Mouse (Mus musculus) kidney, embryonic 15.5 days (tissue): ENCODE measurements around the gene Ccdc106. TPM values are rescaled to one million over a fixed set of nuclear protein-coding genes. Genes with fewer than 3 reads are reported as not detected.

ENCODE experiments used
- ATAC-seq: fragments of 200-750 bp; cut with Nextera tagmentation; replicated peaks from 2 replicates; pipeline ENCODE4 v1.8.0; 2017; ENCODE audit warnings: moderate TSS enrichment; ENCODE audit not compliant: low FRiP score
- H3K27ac ChIP-seq: fragments of 300-500 bp; sonication (generic); 2 replicates; pipeline ENCODE4 v1.5.1; 2015; ENCODE audit warnings: mild to moderate bottlenecking, inconsistent platforms
- H3K27me3 ChIP-seq: fragments of 300-500 bp; sonication (generic); 2 replicates; pipeline ENCODE4 v1.6.1; 2015; ENCODE audit warnings: inconsistent platforms
- H3K36me3 ChIP-seq: fragments of 300-500 bp; sonication (generic); 2 replicates; pipeline ENCODE4 v1.6.1; 2015; ENCODE audit warnings: inconsistent platforms
- H3K4me1 ChIP-seq: fragments of 300-500 bp; sonication (generic); 2 replicates; pipeline ENCODE4 v1.6.1; 2015; ENCODE audit warnings: inconsistent platforms
- H3K4me2 ChIP-seq: fragments of 300-500 bp; sonication (generic); 2 replicates; pipeline ENCODE4 v1.6.1; 2015; ENCODE audit warnings: moderate library complexity, mild to moderate bottlenecking, inconsistent platforms
- H3K4me3 ChIP-seq: fragments of 300-500 bp; sonication (generic); replicated peaks from 2 replicates; pipeline ENCODE4 v1.5.1; 2015; ENCODE audit warnings: mild to moderate bottlenecking, inconsistent platforms
- H3K9ac ChIP-seq: fragments of 300-500 bp; sonication (generic); 2 replicates; pipeline ENCODE4 v1.6.1; 2015; ENCODE audit warnings: mild to moderate bottlenecking, inconsistent platforms
- H3K9me3 ChIP-seq: fragments of 300-500 bp; sonication (generic); replicated peaks from 2 replicates; pipeline ENCODE4 v1.6.1; 2016; ENCODE audit warnings: inconsistent platforms
- WGBS: fragments of 180-500 bp; shearing (Covaris S2); methylation state at CpG from one replicate; pipeline ENCODE4 v1.1.7; 2015; ENCODE audit warnings: mixed read lengths; 5-methylcytosine and 5-hydroxymethylcytosine counted together
- polyA plus RNA-seq: library from polyadenylated mRNA; unstranded; fragments of >200 nt; fragmentation: Nextera tagmentation; extraction: Ambion mirVana; gene quantifications from 2 replicates; pipeline ENCODE4 v1.2.1, GENCODE M21; 2015

Gene Ccdc106
- polyA plus RNA-seq: 24.9 and 27.0 TPM in 2 replicates

DNA sequence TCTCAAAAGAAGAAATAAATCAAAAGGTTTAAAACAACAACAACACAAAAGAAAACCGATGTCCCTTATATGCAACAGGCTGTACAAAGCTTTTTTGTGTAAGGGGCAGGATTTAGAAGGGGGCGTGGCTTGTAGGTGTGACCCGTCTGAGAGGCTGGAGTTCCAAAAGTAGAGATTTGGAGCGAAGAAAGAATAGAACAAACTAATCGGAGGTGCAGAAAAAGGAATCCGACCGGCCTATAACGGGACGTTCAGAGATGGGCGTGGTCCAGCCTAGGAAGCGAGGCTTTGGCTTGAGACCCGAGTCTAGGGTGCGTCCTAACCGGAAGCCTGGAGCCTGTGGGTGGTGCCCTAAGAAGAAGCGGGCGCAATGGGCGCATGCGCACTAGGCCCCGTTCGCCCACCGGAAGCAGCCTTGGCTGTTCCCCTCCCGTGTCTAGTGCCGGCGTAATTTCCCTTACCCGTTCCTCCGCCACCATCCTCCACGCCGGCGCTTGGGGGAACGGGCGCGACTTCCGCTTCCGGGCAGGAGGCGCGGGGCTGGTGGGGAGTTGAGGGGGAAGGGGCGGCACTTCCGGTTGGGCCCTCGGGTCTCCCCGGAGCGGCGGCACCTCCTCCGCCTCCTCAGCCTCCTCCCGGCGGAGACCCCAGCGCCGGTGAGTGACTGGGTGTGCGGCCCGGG, at the start of gene Ccdc106, which contains the start of gene Zfp865:
Ccdc106 (plus strand) TSS at position 554 of the 682 bp plus-strand sequence.
Zfp865 (plus strand) TSS at position 377 of the 682 bp plus-strand sequence.
- Histone ChIP-seq H3K4me1 (peaks cover 30% of the 10 kb centered on the region), H3K9me3 (no peaks in the 10 kb centered on the region), H3K27me3 (no peaks in the 10 kb centered on the region), H3K9ac (peak within 1 kb of the TSS; percentile 81), H3K4me3 (peak within 1 kb of the TSS; percentile 66), H3K4me2 (peak within 1 kb of the TSS; percentile 67), H3K36me3 (peaks cover 49% of the 10 kb centered on the region), H3K27ac (peak within 1 kb of the TSS; percentile 97)
- peak; percentile 91 for ATAC-seq
- WGBS: under 1% methylated on average over 29 of the region's 49 CpGs

- no peak within 1 kb of the TSS for H3K4me3 ChIP-seq
- ATAC-seq: no peak
- 0 out of 2 replicates have a peak, but pooled peaks cover 3% of the 10 kb centered on the region for H3K27me3 ChIP-seq
- no peak within 1 kb of the TSS for H3K9ac ChIP-seq
- H3K9me3 ChIP-seq: no peaks in the 10 kb centered on the region
- H3K4me1 ChIP-seq: 0 out of 2 replicates have a peak, but pooled peaks cover 3% of the 10 kb centered on the region
- no peak within 1 kb of the TSS for H3K4me2 ChIP-seq
- no peak within 1 kb of the TSS for H3K27ac ChIP-seq
- no peaks in the 10 kb centered on the region for H3K36me3 ChIP-seq
- WGBS: 42% methylated on average over 6 of the region's 6 CpGs
Observed at GRCm38 (mm10) chr7:4971068-4971467, 49.3 kb upstream of the Ccdc106 start, which contains the start of gene Sbk3. Gene Sbk3 (minus strand): TSS chr7:4971168.

DNA sequence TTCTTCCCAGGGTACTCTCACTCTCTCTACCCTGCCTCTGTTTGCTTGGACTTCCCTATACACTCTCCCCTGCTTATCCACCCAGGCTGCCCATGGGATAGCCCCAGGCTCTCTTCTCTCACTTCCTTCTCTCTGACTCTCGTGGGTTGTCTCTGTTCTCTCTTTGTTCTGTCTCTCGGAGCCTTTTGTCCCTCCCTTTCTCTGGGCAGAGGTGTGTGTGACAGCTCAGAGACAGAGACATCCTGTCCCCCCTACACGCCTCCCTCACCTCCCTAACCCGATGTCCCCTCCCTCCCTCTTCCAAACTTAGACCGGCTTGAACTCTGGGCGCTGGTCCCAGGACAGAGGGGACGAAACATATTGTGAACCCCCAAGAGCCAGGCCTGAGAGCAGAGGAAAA, 48.6 kb upstream of the Ccdc106 start:
- H3K36me3 ChIP-seq: no peaks in the 10 kb centered on the region
- 0 out of 2 replicates have a peak, but pooled peaks cover 3% of the 10 kb centered on the region for H3K27me3 ChIP-seq
- WGBS: 22% methylated on average over 7 of the region's 7 CpGs
- H3K9me3 ChIP-seq: no peaks in the 10 kb centered on the region
- H3K4me2 ChIP-seq: no peak overlapping the region
- ATAC-seq: no peak
- 0 out of 2 replicates have a peak, but pooled peaks cover 3% of the 10 kb centered on the region for H3K4me1 ChIP-seq
- no peak overlapping the region for H3K27ac ChIP-seq
- no peak overlapping the region for H3K9ac ChIP-seq
- H3K4me3 ChIP-seq: no peak overlapping the region

DNA sequence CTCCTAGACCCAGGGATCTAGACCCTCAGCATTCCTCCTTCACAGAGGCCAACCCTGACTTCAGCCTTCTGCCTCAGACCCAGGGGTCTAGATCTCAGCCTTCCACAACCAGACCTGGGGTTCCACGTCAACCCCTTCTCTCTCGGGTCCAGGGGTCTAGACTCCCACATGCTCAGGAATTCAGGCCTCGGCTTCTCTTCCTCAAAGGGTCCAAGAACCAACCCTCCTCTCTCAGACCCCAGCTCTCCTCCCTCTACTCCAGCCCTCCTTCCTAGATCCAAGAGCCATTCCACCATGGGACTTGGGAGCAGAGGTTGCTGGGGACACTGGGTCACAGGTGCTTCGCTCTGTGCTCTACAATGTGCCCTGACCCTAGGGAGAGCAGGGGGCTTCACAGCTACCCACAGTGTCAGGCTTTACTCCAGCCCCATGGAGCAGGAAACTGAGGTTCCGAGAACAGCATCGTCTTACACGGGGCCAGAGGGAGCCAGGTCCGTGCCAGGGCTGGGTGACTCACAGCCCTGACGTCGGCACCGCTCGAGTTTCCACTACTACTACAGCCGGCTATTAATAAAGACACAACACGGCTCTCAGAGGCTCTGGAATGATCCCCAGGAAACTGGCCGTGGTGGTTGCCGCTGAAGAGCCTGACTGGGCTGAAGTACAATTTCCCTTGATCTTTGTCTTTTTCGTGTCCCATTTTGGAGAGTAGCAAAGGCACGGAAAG, 47.9 kb upstream of the Ccdc106 start:
- no peak overlapping the region for H3K27ac ChIP-seq
- WGBS: 62% methylated on average over 18 of the region's 18 CpGs

GRCm38 (mm10) chr7:4975455-4975854, 44.9 kb upstream of the Ccdc106 start:
- Histone ChIP-seq H3K36me3 (no peaks in the 10 kb centered on the region), H3K9ac (no peak overlapping the region), H3K9me3 (no peaks in the 10 kb centered on the region), H3K4me3 (no peak overlapping the region), H3K27me3 (no peaks in the 10 kb centered on the region), H3K4me2 (no peak overlapping the region), H3K4me1 (0 out of 2 replicates have a peak, but pooled peaks cover 3% of the 10 kb centered on the region), H3K27ac (no peak overlapping the region)
- 68% methylated on average over 4 of the region's 4 CpGs for WGBS
- no peak for ATAC-seq

More for the DNA sequence above, 47.9 kb upstream of the Ccdc106 start:
- H3K9ac ChIP-seq: no peak overlapping the region
- H3K4me1 ChIP-seq: 0 out of 2 replicates have a peak, but pooled peaks cover 3% of the 10 kb centered on the region
- no peaks in the 10 kb centered on the region for H3K27me3 ChIP-seq
- no peak overlapping the region for H3K4me2 ChIP-seq
- no peak overlapping the region for H3K4me3 ChIP-seq
- no peaks in the 10 kb centered on the region for H3K36me3 ChIP-seq
- no peak for ATAC-seq
- no peaks in the 10 kb centered on the region for H3K9me3 ChIP-seq

GRCm38 (mm10) chr7:4976832-4977231, 43.5 kb upstream of the Ccdc106 start:
- no peak for ATAC-seq

DNA sequence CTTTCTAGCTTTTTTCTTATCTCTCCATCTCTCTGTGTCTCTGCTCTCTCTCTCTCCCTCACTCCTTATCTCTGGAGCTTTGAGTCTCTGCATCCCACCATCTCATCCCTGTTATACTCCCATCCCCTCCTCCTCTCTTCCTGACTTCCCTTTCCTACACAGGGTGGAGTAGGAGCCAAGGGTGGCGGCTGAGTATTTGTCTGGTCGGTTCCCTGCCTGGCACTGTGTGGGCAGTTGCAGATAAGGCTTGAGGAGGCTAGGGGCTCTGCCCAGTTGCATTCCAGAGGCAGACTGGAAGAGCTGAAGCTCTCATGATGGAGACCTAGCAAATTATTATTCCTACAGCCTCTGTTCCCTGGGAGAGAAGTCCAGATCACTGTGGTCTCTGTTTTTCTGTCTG, 32.1 kb upstream of the Ccdc106 start:
- 63% methylated on average over 2 of the region's 2 CpGs for WGBS
- no peaks in the 10 kb centered on the region for H3K4me1 ChIP-seq

More at GRCm38 (mm10) chr7:4976832-4977231, 43.5 kb upstream of the Ccdc106 start:
- Histone ChIP-seq H3K4me3 (no peak overlapping the region), H3K27me3 (no peaks in the 10 kb centered on the region), H3K9ac (no peak overlapping the region), H3K4me2 (no peak overlapping the region), H3K27ac (no peak overlapping the region), H3K9me3 (no peaks in the 10 kb centered on the region), H3K36me3 (no peaks in the 10 kb centered on the region), H3K4me1 (0 out of 2 replicates have a peak, but pooled peaks cover 1% of the 10 kb centered on the region)
- 90% methylated on average over 7 of the region's 7 CpGs for WGBS

DNA sequence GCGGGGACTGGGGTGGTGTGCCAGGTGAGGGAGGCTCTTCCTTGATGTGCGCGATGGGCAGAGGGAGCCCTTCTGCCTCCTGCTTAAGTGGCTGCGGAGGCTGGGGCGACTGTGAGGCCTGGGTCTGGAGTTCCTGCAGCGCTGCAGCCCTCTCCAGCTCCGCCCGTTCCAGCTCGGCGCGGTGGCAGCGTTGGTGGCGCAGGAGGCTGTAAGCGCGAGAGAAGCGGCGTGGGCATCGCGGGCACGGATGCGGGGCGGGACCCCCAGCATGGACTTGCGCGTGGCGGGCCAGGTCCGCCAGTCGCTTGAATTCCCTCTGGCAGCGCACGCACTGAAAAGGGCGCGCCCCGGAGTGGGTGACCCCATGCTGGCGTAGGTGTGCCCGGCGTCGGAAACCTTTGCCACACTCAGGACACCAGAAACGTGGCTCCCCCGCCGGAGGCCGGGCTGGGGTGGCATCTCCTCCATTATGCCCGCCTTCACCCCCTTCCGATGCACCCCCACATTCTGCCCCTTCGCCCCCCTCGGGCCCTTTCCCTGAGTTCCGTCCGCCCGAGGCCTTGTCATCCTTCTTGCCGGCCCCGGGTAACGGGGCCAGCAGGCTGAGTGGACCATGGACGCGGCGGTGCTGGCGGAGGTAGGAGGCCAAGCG, 26.9 kb upstream of the Ccdc106 start:
- Histone ChIP-seq H3K27me3 (peaks cover 7% of the 10 kb centered on the region; the same call in 1 of the 2 replicates), H3K36me3 (peaks cover 32% of the 10 kb centered on the region), H3K9me3 (peaks cover 3% of the 10 kb centered on the region), H3K9ac (no peak overlapping the region), H3K27ac (no peak overlapping the region), H3K4me2 (peak overlapping the region; percentile 78), H3K4me3 (0 out of 2 replicates have a peak overlapping the region, but pooled peaks have one; percentile 68), H3K4me1 (peaks cover 27% of the 10 kb centered on the region)
- 45% methylated on average over 55 of the region's 55 CpGs for WGBS
- ATAC-seq: no peak

More for the DNA sequence above, 32.1 kb upstream of the Ccdc106 start:
- Histone ChIP-seq H3K9ac (no peak overlapping the region), H3K4me2 (no peak overlapping the region), H3K27ac (no peak overlapping the region), H3K4me3 (no peak overlapping the region), H3K9me3 (no peaks in the 10 kb centered on the region), H3K36me3 (peaks cover 22% of the 10 kb centered on the region), H3K27me3 (no peaks in the 10 kb centered on the region)
- no peak for ATAC-seq

GRCm38 (mm10) chr7:4993999-4994788, 26.2 kb upstream of the Ccdc106 start:
- peak overlapping the region; percentile 78 for H3K4me2 ChIP-seq
- H3K36me3 ChIP-seq: peaks cover 32% of the 10 kb centered on the region
- peaks cover 3% of the 10 kb centered on the region for H3K9me3 ChIP-seq
- 56% methylated on average over 59 of the region's 59 CpGs for WGBS
- no peak; the same call in 1 of the 2 replicates for ATAC-seq
- peak overlapping the region; percentile 68; the same call in 1 of the 2 replicates for H3K4me3 ChIP-seq
- no peak overlapping the region for H3K9ac ChIP-seq
- H3K27me3 ChIP-seq: peaks cover 7% of the 10 kb centered on the region; the same call in 1 of the 2 replicates
- no peak overlapping the region for H3K27ac ChIP-seq
- H3K4me1 ChIP-seq: peaks cover 27% of the 10 kb centered on the region

DNA sequence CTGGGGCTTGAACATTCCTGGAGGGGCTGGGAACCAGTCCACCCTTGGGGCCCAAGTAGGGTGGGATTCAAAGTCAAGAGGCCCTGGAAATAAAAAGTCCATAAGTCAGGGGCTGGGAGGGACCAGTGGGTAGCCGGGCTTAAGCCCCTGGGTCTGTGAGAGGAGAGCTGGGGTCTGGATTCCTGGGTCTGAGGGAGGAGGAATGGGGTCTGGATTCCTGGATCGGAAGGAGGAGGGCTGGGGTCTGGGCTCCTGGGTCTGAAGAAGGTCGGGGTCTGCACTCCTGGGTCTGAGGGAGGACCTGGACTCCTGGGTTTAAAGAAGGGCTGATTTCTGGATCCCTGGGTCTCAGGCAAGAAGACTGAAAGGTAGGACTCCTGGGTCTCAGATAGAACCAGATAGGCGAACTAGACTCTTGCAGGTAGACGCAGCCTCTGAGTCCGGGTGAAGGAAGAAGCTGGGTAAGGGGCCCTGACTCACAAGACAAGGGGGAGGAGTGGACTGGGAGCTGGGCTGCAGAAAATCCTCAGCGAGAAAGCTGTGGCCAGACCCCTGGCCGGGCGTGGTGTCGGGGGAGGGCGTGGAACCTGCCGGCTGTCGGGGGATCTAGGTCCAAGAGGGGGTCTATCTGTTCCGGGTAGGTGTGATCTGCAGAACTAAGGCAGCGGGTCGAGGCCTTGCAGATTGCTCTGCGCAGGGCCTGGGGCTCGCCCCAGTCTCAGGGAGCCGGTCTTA, 24.9 kb upstream of the Ccdc106 start:
- ATAC-seq: 0 out of 2 replicates have a peak, but pooled peaks have one; percentile 9
- peak overlapping the region; percentile 79 for H3K9ac ChIP-seq
- H3K9me3 ChIP-seq: peaks cover 3% of the 10 kb centered on the region
- WGBS: 7% methylated on average over 18 of the region's 19 CpGs
- H3K36me3 ChIP-seq: peaks cover 32% of the 10 kb centered on the region
- H3K4me3 ChIP-seq: peak overlapping the region; percentile 68
- H3K4me2 ChIP-seq: peak overlapping the region; percentile 78
- peak overlapping the region; percentile 72 for H3K27ac ChIP-seq
- H3K4me1 ChIP-seq: peaks cover 27% of the 10 kb centered on the region
- H3K27me3 ChIP-seq: peaks cover 7% of the 10 kb centered on the region; the same call in 1 of the 2 replicates
